Mouse (Mus musculus) thymus, postnatal 0 days (tissue): Measurements from ENCODE around the gene 6030452D12Rik. TPM values are rescaled to one million over a fixed set of nuclear protein-coding genes. Genes with fewer than 3 reads are reported as not detected.

Source experiments
- DNase-seq: peaks from one replicate; pipeline ENCODE4 v3.0.0-alpha.2; 2015; ENCODE audit warnings: low spot score
- polyA plus RNA-seq: library from polyadenylated mRNA; unstranded; fragments of >200 nt; fragmentation: Nextera tagmentation; extraction: Ambion mirVana; gene quantifications from 2 replicates; pipeline ENCODE4 v1.2.1, GENCODE M21; 2015

Gene 6030452D12Rik
- polyA plus RNA-seq, 1 experiment from 2014 or later: not detected

DNA sequence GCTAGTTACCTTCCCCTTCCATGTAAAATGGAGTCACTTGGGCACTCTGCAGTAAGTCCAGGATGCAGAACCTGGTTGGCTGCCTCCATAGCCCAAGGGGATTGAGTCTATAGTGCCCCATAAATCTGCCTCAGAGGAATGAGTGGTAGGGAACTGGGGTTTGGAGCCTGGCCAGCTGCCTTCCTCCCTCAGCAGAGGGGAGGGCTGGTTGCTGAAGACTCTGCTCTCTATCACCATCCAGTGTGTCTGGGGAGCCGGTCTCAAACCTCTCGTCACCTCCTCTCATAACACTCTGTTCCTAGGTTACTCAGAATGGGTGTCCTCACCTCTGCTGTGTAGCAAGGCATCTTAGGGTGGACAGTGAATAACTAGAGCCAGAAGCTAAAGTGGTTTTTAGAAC is 16.3 kb downstream of the 6030452D12Rik start:
- no peak for DNase-seq

DNA sequence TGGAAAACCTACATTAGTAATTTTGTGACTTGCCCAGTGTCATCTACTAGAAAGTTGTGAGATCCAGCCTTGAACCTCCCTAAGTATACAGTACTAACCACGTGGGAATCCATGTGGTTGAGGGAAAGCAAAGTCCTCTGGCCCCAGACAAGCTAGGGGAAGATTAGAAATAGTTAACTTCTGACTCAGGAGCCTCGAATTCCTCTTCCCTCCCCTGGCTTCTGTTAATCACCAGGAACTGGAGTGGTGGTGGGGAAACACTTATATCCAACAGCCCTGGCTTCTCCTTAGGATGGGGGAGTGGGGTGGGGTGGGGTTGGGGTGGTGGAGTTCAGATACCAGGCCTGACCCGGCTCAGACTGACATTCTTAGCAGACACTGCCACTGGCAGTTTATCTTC is 18.4 kb downstream of the 6030452D12Rik start:
- no peak for DNase-seq

DNA sequence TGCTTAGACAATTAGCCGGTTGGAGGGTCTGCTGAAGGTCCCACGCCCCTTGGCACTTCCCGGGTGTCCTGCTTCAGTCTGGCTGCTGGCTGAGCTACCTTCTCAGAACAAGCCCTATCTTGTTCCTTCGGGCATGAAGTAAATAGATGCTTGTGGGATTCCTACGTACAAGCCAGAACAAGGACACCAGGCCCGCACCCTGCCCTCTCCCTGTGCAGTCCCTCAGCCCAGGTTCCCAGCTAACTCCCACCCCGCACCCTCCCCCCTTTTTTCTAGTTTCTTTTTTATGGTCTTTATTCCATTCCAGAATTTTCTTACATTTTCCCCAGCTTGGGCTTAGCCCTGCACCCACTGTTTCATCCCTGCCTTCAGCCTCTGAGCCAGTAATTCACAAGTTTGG is 20.3 kb downstream of the 6030452D12Rik start:
- DNase-seq: no peak

DNA sequence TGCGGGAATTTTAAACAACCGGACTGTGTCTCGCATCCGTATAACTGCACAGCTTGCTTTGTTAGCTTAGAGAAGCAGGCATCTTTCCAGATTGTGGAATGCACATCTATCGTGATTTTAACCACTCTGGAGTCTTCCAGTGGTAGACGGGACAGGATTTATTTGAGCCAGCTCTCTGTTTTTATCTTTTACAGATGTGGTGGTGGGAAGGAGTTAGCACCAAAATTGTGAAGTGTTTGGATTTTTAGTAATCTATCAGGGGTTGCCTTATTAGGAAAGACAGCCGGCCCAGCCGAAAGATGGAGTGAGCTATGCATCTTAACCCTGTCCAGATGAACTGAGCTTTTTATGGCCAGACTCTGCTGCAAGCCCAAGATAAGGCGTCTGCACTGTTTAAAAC is 21.5 kb downstream of the 6030452D12Rik start:
- DNase-seq: no peak

DNA sequence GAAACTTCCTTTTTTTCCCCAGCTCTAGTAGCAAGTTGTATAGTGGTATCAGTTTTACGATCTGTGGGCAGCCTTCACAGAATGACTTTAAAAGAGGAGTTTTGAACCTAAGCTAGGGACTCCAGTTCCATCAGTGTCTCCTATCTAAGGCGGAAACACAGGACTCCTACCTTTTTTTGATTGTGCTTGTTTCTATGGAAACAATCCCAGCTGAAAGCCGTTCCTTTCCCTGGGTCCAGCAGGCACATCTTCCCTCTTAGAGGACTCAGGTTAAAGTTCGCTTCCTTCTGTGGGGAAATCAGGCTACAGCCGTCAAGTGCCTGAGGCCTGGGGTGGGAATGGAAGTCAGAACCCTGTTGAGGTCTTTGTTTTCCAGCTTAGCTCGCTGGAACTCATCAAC is 26.4 kb downstream of the 6030452D12Rik start:
- no peak for DNase-seq

DNA sequence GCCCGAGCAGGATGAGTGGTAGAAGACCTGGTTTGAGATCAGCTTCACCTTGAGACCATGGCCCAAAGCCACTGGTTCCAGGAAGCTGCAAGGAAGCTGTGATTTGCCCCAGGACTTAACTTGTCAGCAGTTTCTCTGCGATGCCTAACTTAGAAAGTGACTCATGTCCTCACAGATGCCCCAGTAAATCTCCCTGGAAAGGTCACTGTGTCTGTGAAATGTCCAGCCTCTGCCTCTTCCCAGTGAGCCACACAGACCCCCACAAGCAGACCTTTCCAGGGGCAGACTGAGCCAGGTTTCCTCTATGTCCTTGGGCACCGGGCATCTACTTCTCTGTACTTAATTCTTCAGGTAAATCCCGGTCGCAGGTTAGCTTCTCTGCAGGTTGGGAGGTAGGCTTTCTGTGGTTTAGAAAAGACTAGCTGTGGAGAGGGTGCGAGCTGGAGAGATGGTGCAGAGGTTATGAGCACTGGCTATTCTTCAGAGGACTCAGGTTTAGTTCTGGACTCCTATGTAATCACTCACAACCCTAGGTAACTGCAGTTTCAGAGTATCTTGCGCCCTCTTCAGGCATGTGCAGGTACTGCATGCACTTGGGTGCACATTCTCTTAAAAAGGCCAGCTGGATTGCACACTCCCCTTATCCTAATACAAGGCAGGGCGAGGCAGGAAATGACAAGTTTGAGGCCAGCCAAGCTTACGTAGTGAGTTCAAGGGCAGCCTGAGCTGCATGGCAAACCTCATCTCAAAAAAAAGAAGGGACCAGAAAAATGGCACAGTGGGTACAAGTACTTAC is 27.1 kb downstream of the 6030452D12Rik start:
- no peak for DNase-seq

DNA sequence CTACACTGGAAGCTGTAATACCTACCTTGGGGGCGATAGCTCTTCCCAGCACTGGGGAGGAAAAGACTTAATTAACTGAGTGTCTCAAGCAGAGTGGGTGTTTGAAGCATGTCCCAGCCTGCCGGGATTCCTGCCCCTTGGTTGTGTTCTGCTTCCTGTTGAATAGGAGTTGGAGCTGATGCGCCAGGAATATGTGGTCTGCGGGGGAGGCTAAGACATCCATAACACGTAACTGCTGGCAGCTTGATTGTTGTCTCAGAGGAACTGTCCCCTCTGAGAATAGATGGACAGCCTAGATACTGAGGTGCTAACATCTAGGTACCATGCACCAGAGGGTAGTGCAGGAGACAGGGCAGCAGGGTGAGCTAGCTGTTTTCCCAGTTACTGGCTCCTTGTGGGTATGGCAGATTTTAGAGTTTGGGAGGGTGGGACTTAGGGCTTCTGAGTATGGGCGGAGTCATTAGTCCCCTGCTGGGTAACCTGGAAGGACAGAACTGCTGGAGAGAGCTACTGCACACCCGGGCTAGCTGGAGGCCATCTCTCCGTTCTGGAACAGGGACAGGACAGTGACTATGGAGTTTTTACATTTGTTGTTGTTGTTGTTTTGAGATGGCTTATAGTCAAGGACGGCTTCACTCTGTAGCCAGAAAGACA is 28.4 kb downstream of the 6030452D12Rik start:
- no peak for DNase-seq

DNA sequence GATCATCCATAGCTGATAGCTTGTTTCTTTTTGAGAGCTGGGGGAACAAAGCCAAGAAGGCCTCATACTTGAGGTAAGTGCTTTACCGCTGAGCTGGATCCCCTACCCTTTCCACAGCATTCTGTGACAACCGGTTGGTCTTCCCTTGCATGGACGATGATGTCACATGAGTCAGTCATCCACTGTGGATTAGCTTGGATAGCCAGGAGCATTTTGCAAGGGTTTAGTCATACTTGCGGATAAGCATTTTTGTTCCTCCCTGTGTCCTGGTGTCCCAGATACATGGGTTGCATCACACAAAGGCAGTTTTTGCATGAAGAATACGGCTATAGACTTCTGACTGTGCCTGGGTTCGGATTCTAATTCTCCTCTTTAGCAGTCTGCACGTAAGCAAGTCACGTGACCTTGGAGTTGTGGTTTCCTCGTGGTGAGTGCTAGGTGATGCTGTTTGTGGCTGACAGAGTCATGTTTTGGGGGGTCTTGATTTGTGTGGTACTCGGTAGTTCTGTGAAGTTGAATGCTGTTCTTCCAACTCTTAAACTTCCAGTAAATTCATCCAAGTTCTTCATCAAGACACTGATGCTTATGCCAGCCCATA is 29.7 kb downstream of the 6030452D12Rik start:
- DNase-seq: no peak

DNA sequence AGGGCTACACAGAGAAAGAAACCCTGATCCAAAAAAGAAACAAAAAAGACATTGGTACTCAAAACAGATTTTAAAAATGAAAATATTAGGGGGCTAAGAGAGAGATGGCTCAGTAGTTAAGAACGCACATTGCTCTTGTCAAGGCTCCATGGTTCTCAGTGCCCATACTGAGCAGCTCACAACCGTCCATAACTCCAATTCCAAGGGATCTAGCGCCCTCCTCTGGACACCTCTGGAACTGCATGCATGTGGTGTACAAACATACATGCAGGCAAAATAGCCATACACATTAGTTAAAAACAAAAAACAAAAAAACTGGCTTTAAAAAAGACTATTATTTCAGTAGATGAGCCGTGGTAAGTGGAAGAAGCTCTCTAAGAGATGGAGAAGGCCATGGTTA is 30.2 kb downstream of the 6030452D12Rik start:
- DNase-seq: no peak

DNA sequence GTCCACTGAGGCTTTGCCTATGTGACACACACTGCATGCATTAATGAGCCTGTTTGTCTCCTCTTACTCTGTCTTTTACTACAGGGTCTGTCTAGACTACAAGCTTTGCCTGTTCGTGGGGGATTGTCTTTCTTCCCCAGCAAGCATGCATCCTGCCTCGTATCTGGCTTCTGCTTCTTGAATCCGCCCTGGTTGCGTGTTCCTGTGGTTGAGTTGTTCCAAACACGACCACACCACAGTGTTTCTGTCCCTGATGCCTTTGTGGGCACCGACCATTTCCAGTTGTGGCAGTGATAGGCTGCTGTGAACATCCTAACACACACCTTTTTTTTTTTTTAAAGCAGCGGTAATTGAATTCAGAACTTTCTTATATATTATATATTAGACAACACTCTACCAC is 33.4 kb downstream of the 6030452D12Rik start:
- no peak for DNase-seq

DNA sequence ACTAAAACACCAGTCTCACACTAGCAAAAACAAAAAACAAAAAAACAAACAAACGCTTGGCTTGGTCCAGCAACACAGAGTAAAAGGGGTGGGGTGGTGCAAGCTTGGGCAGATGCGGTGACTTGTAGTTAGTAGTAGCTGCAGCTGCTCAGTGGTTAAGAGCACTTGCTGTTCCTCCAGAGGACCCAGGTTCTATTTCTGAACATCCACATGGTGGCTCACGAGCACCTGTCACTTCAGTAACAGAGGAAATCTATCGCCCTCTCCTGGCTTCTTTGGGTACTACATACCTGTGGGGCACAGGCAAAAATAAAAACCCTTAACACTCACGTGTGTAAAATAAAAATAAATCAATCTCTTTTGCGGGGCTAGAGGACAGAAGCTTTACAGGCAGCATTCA is 34.1 kb downstream of the 6030452D12Rik start:
- peak; percentile 84 for DNase-seq

DNA sequence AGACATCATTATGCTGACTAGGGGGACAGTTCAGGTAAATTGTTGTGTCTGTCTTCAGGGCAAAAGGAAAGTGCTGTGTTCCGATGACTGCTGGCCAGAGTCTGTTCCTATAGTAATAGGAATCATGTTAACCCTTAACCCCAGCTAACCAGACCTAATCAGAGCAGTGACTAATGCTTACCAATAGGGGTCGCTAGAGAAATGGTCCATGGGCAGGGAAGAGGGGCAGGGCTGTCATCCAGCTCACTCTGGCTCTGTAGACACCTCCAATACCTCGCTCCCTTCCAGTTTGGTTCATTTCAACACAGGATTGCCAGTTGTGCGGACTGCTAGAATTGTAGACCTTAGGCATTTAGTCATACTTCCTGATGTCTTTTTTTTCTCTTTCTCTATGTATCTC is 35.1 kb downstream of the 6030452D12Rik start:
- no peak for DNase-seq

DNA sequence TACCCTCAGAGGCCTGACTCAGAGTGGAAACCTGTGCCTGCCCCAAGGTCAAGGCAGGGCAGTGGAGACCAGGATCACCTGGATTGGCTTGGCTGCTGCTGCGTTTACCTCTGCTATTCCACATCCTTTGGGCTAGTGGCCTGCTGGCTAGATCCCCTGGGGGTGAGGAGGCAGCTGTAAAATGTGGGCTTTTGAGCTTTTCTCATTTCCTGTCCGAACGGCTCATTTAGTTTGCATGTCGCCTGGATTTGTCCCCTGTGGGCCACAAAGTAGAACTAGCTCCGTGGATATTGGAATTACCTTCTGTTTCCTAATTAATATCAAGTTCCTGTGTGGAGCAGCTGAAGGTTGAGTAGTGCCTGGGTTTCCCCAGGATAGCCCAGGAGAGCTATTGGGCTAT is 38.9 kb downstream of the 6030452D12Rik start:
- DNase-seq: no peak

DNA sequence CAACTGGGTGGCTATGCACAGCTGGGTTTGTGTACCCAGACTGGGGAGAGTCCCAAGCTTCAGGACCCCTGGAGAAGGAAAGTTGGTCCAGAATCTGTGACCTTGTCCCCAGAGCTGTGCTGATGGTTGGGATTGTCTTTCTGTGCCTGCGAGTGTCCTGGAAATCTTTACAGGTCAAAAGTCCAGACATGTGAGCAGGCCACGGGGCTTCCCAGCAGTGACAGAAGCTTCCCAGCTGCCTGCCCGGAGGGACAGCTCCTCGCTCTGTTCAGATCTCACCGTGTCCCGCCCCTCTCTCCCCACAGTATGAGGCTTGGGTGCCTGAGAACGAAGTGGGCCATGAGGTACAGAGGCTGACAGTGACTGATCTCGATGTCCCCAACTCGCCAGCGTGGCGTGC is 40.7 kb downstream of the 6030452D12Rik start:
- DNase-seq: no peak

DNA sequence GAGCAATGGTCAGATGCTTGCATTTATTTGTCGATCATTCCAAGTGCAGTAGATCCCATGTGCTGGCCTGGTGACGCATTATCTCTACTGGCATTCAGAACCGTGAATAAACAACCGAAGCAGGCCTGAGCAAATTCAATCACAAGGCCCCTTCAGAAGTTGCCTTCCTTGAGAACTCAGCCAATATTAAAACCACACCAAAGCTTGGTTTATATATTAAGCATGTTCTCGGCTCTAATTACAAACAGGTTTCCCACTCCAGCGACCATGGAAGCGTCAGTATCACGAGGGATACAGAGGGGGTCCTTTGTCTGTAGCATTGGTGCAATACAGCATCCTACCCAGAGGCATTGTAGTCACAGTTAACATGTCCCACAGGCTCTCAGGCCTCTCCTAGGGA is 42.7 kb downstream of the 6030452D12Rik start:
- no peak for DNase-seq

DNA sequence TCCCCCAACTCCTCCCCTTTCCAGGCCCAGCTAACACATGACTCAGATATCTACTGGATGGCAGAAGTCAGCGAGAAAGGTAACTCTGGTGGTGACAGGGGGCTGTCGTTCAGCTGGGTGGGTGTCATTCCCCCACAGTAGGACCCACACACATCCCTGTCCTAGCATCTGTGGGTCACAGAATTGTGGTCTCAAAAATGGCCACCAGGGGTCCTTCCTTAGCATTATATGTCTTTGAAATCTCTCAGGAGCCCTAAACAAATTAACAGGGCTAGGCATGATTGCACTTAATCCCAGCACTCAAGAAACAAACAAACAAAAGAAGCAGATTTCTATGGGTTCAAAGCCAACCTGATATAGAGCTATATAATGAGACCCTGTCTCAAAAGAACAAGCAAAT is 44.8 kb downstream of the 6030452D12Rik start:
- DNase-seq: no peak

DNA sequence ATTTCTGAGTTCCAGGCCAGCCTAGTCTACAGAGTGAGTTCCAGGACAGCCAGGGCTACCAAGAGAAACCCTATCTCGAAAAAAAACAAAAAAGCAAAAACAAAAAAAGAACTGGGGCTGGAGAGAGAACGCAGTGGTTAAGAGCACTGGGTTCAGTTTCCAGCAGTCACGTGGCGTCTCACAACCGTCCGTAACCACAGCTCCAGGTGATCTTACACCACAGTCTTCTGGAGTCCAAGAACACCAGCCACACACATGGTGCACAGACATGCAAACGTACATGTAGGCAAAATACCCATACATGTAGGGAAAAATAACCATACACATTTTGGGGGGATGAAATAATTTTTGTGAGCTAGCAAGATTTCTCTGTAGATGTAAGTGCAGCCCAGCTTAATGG is 46.4 kb downstream of the 6030452D12Rik start:
- peak; percentile 40 for DNase-seq

DNA sequence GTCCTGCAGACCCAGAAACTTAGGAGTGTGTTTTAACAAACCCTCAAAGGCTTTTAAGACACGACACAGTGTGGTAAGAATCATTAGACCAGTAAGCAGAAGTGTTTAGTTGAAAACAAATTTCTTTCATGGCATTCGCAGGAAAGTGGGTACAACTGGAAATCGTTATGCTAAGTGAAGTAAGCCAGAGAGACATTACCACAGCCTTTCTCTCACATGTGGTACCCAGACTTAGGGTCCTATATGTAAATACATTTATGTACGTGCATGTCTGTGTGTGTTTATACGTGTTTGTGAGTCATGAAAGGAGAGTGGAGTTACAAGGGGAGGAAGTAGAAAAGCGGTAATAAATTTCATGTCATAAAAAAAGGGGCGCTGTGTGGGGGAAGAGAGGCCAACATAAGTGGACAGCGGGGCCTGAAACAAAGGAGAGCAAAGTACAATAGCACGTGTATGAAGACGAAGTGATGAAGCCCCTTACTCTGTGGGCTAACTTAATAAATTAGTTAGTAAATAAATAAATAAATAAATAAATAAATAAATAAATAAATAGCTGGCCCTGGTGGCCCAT is 48.1 kb downstream of the 6030452D12Rik start:
- DNase-seq: no peak

DNA sequence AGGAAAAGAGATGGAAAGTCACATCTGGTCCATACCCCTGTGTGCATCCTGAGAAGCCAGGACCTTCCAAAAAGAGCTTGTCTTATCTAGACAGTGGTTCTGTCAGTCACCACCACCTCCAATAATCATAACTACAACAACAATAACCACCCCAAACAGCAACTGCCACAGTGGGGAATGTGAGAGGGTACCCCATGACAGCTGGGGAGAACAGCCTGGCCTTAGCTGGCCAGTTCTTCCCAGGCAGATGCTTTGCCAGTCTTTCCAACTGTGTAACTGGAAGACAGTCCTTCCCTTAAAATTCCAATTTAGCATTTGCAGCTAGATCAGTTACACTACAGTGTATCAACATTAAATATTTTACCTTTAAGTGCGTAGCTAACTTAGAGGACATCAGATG is 50.6 kb downstream of the 6030452D12Rik start:
- no peak for DNase-seq

DNA sequence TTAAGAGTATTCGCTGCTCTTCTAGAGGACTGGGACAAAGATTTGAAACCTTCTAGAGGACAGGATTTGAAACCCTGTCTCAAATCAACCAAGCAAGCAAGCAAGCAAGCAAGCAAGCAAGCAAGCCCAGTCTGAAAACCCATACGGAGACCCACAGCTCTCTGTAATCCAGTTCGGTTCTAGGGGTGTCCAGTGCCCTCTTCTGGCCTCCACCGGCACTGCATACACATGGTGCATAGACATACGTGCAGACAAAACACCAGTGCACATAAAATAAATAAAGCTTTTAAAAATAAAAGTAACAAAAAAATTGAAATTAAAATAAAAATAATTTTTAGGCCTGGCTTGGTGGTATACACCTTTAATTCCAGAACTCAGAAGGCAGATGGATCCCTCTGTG is 53.7 kb downstream of the 6030452D12Rik start:
- no peak for DNase-seq

DNA sequence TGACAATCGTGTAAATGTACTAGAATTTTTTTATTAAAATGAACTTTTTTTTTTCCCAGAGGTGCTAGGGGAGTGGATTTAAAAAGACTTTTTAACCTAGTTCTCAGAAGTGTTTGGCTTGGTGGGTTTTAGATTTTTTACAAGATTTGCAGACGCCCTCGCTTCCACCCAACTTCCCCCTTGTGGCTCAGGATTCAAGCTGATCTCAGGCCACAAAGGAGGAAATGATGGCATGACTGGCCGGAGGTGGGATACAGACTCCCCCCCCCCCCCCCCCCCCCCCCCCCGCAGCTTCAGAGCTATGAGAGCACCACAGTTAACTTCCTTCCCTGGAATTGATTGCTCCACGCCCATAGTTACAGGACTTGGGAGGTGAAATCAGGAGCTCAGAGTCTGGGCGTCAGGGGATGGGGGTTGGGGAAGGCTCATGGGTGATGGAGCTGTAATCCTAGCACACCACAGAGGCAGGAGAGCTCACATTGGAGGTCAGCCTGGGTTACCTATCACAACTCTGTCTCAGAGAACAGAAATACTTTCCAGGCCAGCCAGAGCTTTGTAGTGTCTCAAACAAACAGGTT is 55.8 kb downstream of the 6030452D12Rik start:
- no peak for DNase-seq
